Mouse (Mus musculus) hindbrain, postnatal 0 days (tissue): ENCODE measurements at regions not wholly inside any gene's neighbourhood (a gene's known extent, or its start where the extent isn't known, plus 50 kb on each side); places are given as distances from the start of the nearest gene placed in this dataset.

Experiments
- ATAC-seq: fragments of 200-750 bp; cut with Nextera tagmentation; 2 replicates; pipeline ENCODE4 v1.8.0; 2017; ENCODE audit warnings: mild to moderate bottlenecking, moderate TSS enrichment, moderate library complexity
- DNase-seq: peaks from one replicate; pipeline ENCODE4 v3.0.0-alpha.2; 2015; ENCODE audit warnings: low spot score
- H3K27ac ChIP-seq: fragments of 300-500 bp; sonication (generic); 2 replicates; pipeline ENCODE4 v1.5.1; 2014; ENCODE audit warnings: mild to moderate bottlenecking
- H3K27me3 ChIP-seq: fragments of 300-500 bp; sonication (generic); 2 replicates; pipeline ENCODE4 v1.6.1; 2014; ENCODE audit warnings: low read length, mixed read lengths; ENCODE audit not compliant: insufficient read depth
- H3K36me3 ChIP-seq: fragments of 300-500 bp; sonication (generic); 2 replicates; pipeline ENCODE4 v1.6.1; 2014; ENCODE audit warnings: low read length, mixed read lengths; ENCODE audit not compliant: insufficient read depth
- H3K4me1 ChIP-seq: fragments of 300-500 bp; sonication (generic); 2 replicates; pipeline ENCODE4 v1.6.1; 2014; ENCODE audit warnings: antibody characterized with exemption, low read length, mixed read lengths; ENCODE audit not compliant: insufficient read depth
- H3K4me2 ChIP-seq: fragments of 300-500 bp; sonication (generic); 2 replicates; pipeline ENCODE4 v1.6.1; 2014; ENCODE audit warnings: low read depth, mild to moderate bottlenecking, low read length, moderate library complexity, mixed read lengths
- H3K4me3 ChIP-seq: fragments of 300-500 bp; sonication (generic); 2 replicates; pipeline ENCODE4 v1.5.1; 2014; ENCODE audit warnings: low read length
- H3K9ac ChIP-seq: fragments of 300-500 bp; sonication (generic); replicated peaks from 2 replicates; pipeline ENCODE4 v1.6.1; 2014; ENCODE audit warnings: mild to moderate bottlenecking, low read length, moderate library complexity, mixed read lengths
- H3K9me3 ChIP-seq: fragments of 300-500 bp; sonication (generic); 2 replicates; pipeline ENCODE4 v1.6.1; 2016; ENCODE audit warnings: low read length, mixed read lengths
- CTCF ChIP-seq: IDR thresholded peaks from 2 replicates; pipeline ENCODE4 v1.5.1; 2016; ENCODE audit warnings: antibody characterized with exemption, control low read depth, low read depth
- WGBS: fragments of 180-500 bp; shearing (Covaris S2); extraction: QIAGEN DNeasy Blood & Tissue Kit; methylation state at CpG from one replicate; pipeline ENCODE4 v1.1.7; 2014; 5-methylcytosine and 5-hydroxymethylcytosine counted together

DNA sequence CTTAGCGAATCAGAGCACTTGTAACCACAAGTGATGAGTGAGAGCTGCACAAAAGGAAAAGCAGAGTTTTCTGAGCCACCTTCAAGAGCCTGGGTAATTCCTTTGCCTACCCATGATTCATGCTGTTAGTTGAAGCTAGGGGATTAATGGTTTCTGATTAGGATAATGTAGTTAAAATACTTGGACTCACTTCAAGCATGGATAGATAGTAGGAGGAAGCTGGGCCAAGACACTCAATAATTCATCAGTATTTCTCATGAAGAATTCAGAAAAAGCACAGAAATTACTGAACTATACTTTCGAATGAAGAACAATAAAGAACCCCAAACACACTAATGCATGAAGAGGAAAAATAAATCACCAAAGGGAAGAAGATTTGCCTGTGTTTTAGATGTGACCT is 1294.9 kb upstream of the Lrrc6 start:
- no peaks in the 10 kb centered on the region for H3K27me3 ChIP-seq
- TF ChIP-seq CTCF: no peak

GRCm38 (mm10) chr15:67792822-67793221 is 1292.1 kb upstream of the Lrrc6 start:
- Histone ChIP-seq H3K9ac (no peak overlapping the region), H3K4me2 (no peak overlapping the region), H3K9me3 (no peaks in the 10 kb centered on the region), H3K36me3 (no peaks in the 10 kb centered on the region), H3K27me3 (no peaks in the 10 kb centered on the region), H3K4me3 (no peak overlapping the region), H3K4me1 (no peaks in the 10 kb centered on the region), H3K27ac (no peak overlapping the region)
- DNase-seq (no peak), ATAC-seq (no peak)
- TF ChIP-seq CTCF: no peak

More for the DNA sequence above, 1294.9 kb upstream of the Lrrc6 start:
- DNase-seq (no peak), ATAC-seq (no peak)
- WGBS: 92% methylated on average over 2 of the region's 2 CpGs
- no peaks in the 10 kb centered on the region for H3K9me3 ChIP-seq
- H3K27ac ChIP-seq: no peak overlapping the region
- no peak overlapping the region for H3K4me2 ChIP-seq
- no peaks in the 10 kb centered on the region for H3K36me3 ChIP-seq
- H3K4me1 ChIP-seq: no peaks in the 10 kb centered on the region
- no peak overlapping the region for H3K9ac ChIP-seq
- no peak overlapping the region for H3K4me3 ChIP-seq

DNA sequence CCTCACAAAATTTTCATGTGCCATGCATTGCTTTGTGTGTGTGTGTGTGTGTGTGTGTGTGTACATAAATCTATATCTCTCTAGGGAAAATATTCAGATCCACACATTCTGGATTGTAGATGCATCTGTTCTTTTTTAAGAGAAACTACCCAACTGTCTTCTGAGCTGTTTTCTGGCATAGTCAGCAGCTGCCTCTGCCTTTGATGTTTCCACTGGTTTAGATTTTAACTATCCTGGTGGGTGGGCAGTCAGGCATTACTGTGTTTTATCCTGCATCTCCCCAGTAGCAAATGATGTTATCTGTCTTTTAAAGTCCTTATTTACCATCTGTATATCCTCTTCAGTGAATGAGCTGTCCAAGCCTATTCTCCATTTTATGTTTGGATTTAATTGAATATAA is 1287.9 kb upstream of the Lrrc6 start:
- no peak overlapping the region for H3K4me3 ChIP-seq
- no peaks in the 10 kb centered on the region for H3K27me3 ChIP-seq
- no peaks in the 10 kb centered on the region for H3K9me3 ChIP-seq
- no peak for DNase-seq
- no peaks in the 10 kb centered on the region for H3K4me1 ChIP-seq
- TF ChIP-seq CTCF: no peak
- H3K27ac ChIP-seq: no peak overlapping the region
- H3K9ac ChIP-seq: no peak overlapping the region
- ATAC-seq: no peak
- no peak overlapping the region for H3K4me2 ChIP-seq
- no peaks in the 10 kb centered on the region for H3K36me3 ChIP-seq

GRCm38 (mm10) chr15:67785583-67785982 is 1284.9 kb upstream of the Lrrc6 start:
- Histone ChIP-seq H3K4me1 (no peaks in the 10 kb centered on the region), H3K4me3 (no peak overlapping the region), H3K27ac (no peak overlapping the region), H3K4me2 (no peak overlapping the region), H3K9ac (no peak overlapping the region), H3K27me3 (no peaks in the 10 kb centered on the region), H3K9me3 (no peaks in the 10 kb centered on the region), H3K36me3 (no peaks in the 10 kb centered on the region)
- no peak for TF ChIP-seq CTCF
- DNase-seq (peak; percentile 22), ATAC-seq (no peak)
- 26% methylated on average over 2 of the region's 2 CpGs for WGBS

DNA sequence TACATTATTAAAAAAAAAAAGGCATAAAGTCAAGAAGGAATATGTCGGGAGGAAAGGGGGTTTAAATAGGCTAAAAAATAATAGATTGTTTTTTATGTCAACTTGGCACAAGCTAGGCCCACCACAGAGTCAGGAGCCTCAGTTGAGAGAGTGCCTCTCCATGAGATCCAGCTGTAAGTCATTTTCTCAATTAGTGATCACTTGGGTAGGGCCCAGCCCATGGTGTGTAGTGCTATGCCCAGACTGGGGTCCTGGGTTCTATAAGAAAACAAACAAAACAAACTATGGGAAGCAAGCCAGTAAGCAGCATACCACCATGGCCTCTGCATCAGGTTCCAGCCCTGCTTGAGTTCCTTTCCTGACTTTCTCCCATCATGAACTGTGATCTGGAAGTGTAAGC is 1283.0 kb upstream of the Lrrc6 start:
- Histone ChIP-seq H3K27me3 (no peaks in the 10 kb centered on the region), H3K36me3 (no peaks in the 10 kb centered on the region), H3K4me3 (no peak overlapping the region), H3K9me3 (no peaks in the 10 kb centered on the region), H3K9ac (no peak overlapping the region), H3K4me1 (no peaks in the 10 kb centered on the region), H3K4me2 (no peak overlapping the region), H3K27ac (no peak overlapping the region)
- ATAC-seq (no peak), DNase-seq (no peak)
- TF ChIP-seq CTCF: no peak
- WGBS: 86% methylated on average over 1 of the region's 1 CpGs

- no peak overlapping the region for H3K9ac ChIP-seq
- no peaks in the 10 kb centered on the region for H3K9me3 ChIP-seq
- H3K4me2 ChIP-seq: no peak overlapping the region
- no peaks in the 10 kb centered on the region for H3K27me3 ChIP-seq
- no peak for DNase-seq
- no peak overlapping the region for H3K27ac ChIP-seq
- H3K4me3 ChIP-seq: no peak overlapping the region
- 86% methylated on average over 4 of the region's 4 CpGs for WGBS
- H3K36me3 ChIP-seq: no peaks in the 10 kb centered on the region
- H3K4me1 ChIP-seq: no peaks in the 10 kb centered on the region
- no peak for ATAC-seq
- TF ChIP-seq CTCF: no peak
Measured at GRCm38 (mm10) chr15:67782505-67782904, 1281.8 kb upstream of the Lrrc6 start.

- no peak overlapping the region for H3K27ac ChIP-seq
- ATAC-seq: no peak
- no peaks in the 10 kb centered on the region for H3K36me3 ChIP-seq
- H3K27me3 ChIP-seq: no peaks in the 10 kb centered on the region
- no peak overlapping the region for H3K9ac ChIP-seq
- DNase-seq: no peak
- H3K4me3 ChIP-seq: no peak overlapping the region
- no peaks in the 10 kb centered on the region for H3K4me1 ChIP-seq
- H3K4me2 ChIP-seq: no peak overlapping the region
- no peaks in the 10 kb centered on the region for H3K9me3 ChIP-seq
- TF ChIP-seq CTCF: no peak
- 86% methylated on average over 2 of the region's 2 CpGs for WGBS
Measured at GRCm38 (mm10) chr15:67780856-67781255, 1280.1 kb upstream of the Lrrc6 start.
